Mouse (Mus musculus) hematopoietic stem cell, adult 5-6 weeks (primary cell): ENCODE data around the gene Eps15l1. TPM values are rescaled to one million over a fixed set of nuclear protein-coding genes. Genes with fewer than 3 reads are reported as not detected.

ENCODE experiments used
- ATAC-seq, 2 experiments: fragments of 125-278 bp in 1 of 2; replicated peaks in 1 of 2; 2 replicates each; pipeline ENCODE4 v1.8.0; 2016 to 2017; ENCODE audit warnings: inconsistent platforms in 2 of 2, mild to moderate bottlenecking in 2 of 2, moderate number of reproducible peaks in 2 of 2, low read depth in 1 of 2, moderate TSS enrichment in 1 of 2; ENCODE audit not compliant: low FRiP score in 2 of 2, poor library complexity in 2 of 2, severe bottlenecking in 2 of 2, insufficient read depth in 1 of 2, low TSS enrichment in 1 of 2
- total RNA-seq: library from RNA; stranded (forward); fragments of 172-1452, 232-1000 nt; gene quantifications from 2 replicates; pipeline ENCODE4 v1.2.3, GENCODE M21; 2017

The Eps15l1 gene
- total RNA-seq, 1 experiment from 2014 or later = 50.0 TPM

DNA sequence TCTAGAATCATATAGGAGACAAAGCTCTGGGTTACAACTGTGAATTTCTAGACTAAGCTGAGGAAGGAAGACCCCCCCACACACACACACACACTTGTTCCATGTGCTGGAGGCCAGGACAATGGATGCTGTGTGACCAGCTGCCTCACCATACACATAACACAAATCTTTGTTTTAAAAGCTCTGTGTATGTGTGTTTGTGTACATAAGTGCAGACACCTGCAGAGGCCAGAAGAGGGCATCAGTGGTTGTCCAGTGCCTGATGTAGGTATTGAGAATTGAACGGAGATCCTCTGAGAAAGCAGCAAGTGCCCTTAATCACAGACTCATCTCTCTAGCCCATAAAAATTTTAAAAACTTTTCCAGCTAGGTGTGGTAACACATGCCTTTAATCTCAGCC lies 1.7 kb upstream of the Eps15l1 start:
- no peak for ATAC-seq

DNA sequence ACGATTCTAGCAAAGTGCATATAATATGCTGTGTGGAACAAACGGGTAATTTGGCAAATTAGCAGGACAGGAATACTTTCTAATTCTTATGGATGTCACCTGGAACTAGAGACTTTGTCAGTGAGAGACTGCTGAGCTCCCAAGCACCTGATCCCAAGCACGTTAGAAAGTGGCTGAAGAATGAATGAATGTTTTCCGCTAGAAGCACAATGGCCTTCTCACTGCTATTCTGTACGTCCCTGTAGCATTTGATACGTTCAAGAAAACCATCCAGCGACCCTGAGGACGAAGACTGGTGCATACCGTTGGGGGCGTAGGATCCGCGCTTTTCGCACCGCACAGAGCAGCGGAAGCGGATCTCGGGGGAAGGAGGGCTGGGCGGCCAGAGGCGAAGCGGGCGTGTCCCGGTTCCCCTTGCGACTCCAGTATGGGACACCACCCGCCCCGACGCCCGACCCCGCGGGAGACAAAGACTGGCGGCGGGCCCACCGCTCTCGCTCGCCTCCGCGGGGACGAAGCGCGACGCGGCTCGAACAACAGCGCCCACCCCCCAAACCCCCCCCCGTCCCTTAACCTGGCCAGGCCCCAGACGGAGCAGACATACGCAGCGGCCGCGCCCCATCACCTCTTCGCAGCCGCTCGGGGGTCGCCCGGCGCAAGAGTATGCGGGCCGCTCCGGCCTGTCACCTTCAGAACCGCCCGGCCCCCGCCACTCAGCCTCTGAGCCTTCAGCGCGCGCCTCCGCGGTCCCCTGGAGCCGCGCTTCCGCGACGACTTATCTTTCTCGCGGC lies 494 bp downstream of the Eps15l1 start:
- ATAC-seq = peak in 1 of 2 experiments; percentile 43; a peak in 2 of 4 replicates

DNA sequence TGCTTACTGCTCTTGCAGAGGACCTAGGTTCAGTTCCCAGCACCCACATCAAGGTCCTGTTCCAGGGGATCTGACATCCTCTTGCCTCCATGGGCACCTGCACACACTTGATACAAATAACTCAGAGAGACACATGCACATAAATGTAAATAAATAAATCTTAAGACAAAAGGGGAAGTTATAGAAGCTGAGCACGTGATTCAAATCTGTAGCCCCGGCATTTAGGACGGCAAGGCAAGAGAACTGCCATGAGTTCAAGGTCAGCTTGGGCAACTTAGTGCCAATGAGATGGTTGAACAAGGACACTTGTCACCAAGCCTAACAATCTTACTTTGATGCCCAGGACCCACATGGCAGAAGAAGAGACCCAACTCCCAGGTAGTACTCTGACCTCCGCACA lies 3.2 kb downstream of the Eps15l1 start:
- no peak for ATAC-seq

DNA sequence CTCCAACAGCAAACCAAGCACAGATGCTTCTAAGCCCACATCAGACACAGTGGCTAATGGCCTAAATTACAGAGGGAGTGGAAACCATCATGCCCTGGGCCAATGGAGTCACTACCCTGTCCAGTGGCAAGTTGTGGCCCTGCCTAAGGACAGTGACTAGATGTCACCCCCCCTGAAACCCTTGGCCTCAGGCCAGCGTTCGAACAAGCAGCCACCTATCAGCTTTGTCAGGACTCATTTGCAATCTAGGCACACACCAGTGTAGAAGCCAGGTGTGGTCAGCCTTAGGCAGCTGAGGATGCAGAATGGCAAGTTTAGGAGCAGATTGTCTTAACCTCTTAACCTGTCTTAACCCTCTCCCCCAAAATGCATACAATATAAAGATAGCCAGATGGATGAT lies 6.0 kb downstream of the Eps15l1 start:
- ATAC-seq = no peak

- no peak for ATAC-seq
Observed at GRCm38 (mm10) chr8:72413839-72414238, 7.4 kb downstream of the Eps15l1 start.

GRCm38 (mm10) chr8:72409443-72409842 lies 11.8 kb downstream of the Eps15l1 start:
- no peak for ATAC-seq

DNA sequence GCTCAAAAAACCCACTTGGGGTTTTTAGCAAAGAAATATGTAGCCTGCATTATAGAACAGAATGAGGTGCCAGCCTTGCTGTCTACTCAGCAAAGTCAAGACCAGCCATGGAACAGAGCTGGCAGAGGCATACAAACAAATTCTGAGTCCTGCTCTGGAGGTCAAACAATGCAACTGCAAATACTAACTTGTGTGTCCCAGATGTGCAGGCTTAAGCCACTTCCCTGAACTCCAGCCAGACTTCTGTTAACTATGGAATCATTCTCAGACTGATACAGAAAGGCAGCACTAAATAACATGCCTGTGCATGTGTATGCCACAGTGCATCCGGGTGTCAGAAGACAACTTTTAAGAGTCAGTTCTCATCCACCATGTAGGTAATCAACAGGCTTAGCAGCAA lies 13.4 kb downstream of the Eps15l1 start:
- no peak for ATAC-seq

DNA sequence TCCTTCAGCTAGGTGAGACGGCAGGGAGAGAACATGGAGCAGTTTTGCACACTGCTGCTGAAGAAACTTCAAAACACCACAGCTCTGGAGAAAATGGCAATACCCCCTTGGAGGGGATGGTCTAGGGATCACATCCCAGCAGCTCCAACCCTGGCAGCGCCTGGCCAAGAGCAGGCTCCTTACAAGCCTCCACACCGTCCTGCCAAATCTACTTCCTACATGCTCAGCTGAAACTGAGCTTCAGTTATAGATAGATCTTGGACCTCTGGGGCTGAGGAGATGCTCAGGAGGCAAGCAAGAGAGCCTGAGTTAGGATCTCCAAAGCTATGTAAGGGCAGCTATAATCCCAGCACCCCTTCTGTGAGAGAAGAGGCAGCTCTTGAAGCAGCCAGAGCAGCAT lies 18.3 kb downstream of the Eps15l1 start:
- ATAC-seq = no peak

DNA sequence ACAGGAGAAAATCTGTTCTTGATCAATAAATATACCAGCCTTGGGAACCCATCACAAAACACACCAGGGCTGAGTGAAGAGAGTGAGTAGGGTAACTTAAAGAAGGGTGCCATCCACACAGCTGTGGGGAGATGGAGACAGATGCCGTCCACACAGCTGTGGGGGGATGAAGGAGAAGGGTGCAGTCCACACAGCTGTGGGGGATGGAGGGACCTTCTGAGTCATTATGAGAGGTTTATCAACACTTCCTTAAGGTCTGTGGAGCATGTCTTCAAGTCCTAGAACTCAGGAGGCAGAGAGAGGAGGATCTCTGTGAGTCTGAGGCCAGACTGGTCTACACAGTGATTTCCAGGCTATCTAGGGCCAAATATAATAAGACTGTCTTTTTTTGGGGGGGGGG lies 19.9 kb downstream of the Eps15l1 start:
- no peak for ATAC-seq

DNA sequence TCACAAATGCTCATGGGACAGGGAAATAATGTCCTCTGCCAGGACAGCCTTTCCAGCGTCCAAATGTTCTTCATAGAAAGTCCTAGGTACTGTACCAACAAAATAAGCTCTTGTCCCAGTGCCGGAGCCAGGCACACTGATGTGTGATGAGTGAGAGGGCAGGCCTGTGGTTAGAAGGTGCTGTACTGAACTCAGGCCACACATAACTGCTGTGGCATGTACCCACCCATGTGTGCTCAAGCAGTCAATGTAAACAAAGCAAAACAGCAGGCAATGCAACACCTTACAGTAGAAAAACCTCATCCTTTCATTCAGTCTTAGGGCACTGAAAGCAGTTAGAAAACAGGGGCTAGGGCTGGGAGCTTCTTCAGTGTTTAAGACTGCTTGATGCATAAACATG lies 35.5 kb downstream of the Eps15l1 start:
- ATAC-seq = no peak

- no peak for ATAC-seq
Observed at GRCm38 (mm10) chr8:72382395-72382794, 38.9 kb downstream of the Eps15l1 start.

GRCm38 (mm10) chr8:72380656-72381055 lies 40.6 kb downstream of the Eps15l1 start:
- ATAC-seq = no peak

DNA sequence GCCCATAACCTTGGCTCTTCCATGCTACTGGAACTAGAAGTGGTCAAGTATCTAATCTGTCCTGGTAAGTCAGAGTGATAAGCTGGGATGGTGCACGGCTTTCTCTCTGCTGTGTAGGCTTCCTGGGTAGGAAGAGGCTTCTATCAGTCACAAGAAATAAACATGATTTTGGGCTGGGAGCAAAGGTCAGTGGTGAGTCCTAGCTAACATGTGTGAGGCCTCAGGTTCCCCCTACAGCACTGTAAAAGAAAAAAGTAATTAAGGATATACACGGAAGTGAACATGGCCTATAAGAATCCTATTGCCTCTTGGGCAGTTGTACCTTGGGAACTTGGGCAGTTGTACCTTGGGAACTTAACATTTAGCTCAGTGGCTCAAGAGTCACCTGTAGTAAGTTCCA lies 44.4 kb downstream of the Eps15l1 start:
- ATAC-seq = no peak

- no peak for ATAC-seq
Observed at GRCm38 (mm10) chr8:72376309-72376708, 45.0 kb downstream of the Eps15l1 start.

- no peak for ATAC-seq
Observed at GRCm38 (mm10) chr8:72375161-72375560, 46.1 kb downstream of the Eps15l1 start.

DNA sequence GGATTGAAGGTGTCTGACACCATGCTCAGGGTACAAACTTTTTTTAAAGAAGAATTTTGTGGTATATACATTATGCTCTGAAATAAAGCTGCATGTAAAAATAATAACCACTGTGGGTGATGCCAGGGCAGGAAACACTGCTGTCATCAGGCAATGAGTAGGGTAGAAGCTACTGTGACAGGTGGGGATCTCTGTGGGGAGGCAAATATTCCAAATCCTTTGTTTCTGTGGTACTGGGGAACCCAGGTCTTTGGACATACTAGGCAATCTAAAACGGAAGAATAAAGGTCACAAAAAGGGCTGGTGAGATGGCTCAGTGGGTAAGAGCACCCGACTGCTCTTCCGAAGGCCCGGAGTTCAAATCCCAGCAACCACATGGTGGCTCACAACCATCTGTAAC lies 48.9 kb downstream of the Eps15l1 start:
- no peak for ATAC-seq

- no peak for ATAC-seq
Observed at GRCm38 (mm10) chr8:72371356-72371755, 49.9 kb downstream of the Eps15l1 start.

DNA sequence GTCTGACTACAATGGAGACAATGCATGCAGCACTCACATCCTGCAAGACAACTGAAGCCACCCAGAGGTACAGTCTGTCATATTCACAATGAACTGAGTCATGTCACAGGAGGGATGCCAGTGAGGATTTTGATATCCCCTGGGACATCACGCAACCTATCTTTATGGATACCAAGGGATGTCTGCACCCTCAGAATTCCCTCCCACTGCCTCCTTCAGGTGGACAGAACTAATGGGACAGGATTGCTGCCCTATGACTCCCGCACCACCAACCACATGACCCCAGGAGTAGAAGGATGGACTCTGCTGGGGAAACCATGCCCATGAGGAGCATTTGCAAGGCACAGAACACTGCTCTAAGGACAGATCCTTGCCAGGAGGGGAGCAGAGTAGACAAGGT lies 54.8 kb downstream of the Eps15l1 start:
- ATAC-seq = no peak

GRCm38 (mm10) chr8:72365826-72366225 lies 55.4 kb downstream of the Eps15l1 start:
- ATAC-seq = peak; percentile 72 to 86
